Mouse (Mus musculus) cerebellum, postnatal 4 days (tissue): ENCODE data around the gene Rasa2.
"Not testable (repeated sequence)": the region's sequence is repeated elsewhere in the genome, so short reads cannot be mapped to it uniquely, and the experiment has no call there.

Source experiments
- DNase-seq, 2 experiments: peaks; one replicate each; pipeline ENCODE4 v3.0.0; 2022; ENCODE audit warnings: low spot score in 2 of 2, mixed read lengths in 1 of 2

Gene Rasa2

GRCm38 (mm10) chr9:96631389-96632072 lies at the start of gene Rasa2:
Gene Rasa2, minus strand, starts transcription at chr9:96631617.
- DNase-seq = peak; percentile 73 to 88

GRCm38 (mm10) chr9:96678611-96679010 lies 47.2 kb upstream of the Rasa2 start:
- no peak for DNase-seq

DNA sequence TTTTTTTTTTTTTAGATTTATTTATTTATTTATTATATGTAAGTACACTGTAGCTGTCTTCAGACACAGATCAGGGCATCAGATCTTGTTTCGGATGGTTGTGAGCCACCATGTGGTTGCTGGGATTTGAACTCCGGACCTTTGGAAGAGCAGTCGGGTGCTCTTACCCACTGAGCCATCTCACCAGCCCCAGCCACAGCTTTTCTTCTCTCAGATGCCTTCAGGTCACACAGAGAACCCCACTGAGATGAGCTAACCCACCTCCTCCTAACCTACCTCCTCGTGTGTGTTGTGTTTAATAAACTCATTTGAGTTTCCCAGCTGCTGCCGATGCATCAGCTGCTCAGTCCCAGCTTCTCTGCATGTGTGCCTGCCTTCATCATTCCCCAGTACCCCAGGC lies 46.3 kb upstream of the Rasa2 start:
- not testable (repeated sequence) for DNase-seq

- DNase-seq = no peak
Measured at GRCm38 (mm10) chr9:96676671-96677070, 45.3 kb upstream of the Rasa2 start.

- DNase-seq = no peak
Measured at GRCm38 (mm10) chr9:96675763-96676640, 44.6 kb upstream of the Rasa2 start.

DNA sequence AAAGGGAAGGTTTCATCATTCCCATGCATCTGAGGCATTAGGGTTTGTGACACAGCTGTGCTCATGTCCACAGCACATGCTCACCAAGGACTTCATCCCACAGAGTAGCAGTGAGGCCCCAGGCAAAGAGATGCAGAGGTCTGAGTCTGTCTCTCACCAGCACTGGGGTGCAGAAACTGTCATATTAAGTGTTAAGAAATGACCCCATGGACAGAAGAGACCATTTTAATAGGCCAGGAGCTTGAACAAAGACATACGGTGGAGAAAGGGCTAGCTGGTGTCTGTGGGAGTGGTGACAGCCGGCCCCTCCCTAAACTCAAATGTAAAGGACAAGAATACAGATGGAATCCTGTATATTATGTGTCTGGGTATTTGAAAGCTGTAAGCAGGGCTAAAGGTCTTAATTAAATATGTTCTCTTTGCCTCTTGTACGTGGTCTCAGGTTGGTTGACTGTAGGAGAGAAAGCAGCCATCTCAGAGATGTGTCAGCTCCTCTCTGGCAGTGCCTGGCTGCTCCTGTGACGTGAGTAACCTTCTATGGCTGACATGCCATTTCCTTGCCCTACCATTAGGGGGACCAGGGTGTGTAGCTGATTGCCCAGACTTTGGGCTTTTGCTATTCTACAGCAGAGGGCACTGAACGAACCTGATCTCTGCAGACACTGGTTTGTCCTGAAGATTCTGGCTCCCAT lies 43.8 kb upstream of the Rasa2 start:
- peak in 1 of 2 experiments; percentile 37 for DNase-seq

GRCm38 (mm10) chr9:96674301-96674700 lies 42.9 kb upstream of the Rasa2 start:
- DNase-seq = no peak

- no peak for DNase-seq
Measured at GRCm38 (mm10) chr9:96672466-96672865, 41.0 kb upstream of the Rasa2 start.

- DNase-seq = no peak
Measured at GRCm38 (mm10) chr9:96671249-96671648, 39.8 kb upstream of the Rasa2 start.

- peak; percentile 89 to 94 for DNase-seq
Measured at GRCm38 (mm10) chr9:96669877-96670276, 38.5 kb upstream of the Rasa2 start.

DNA sequence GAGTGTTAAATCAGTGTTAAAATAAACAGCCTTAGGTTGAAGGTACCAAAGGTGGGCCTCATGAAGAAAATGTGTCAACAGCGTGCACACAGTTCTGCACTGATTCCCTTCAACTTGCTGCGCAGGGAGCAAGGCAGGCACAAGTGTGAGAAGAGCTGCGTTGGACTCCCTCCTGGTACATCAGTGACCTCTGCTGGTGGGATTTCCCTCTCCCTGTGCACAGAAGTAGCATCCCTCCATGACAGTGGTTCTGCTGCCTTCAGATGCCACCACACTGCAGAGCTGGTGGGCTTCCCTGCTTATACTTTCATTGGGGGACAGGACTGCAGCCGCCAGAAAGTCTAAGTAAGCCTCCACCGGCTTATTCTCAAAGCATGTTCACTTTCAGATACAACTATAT lies 37.2 kb upstream of the Rasa2 start:
- DNase-seq = peak; percentile 50 to 68

- DNase-seq = no peak
Measured at GRCm38 (mm10) chr9:96660510-96661244, 29.3 kb upstream of the Rasa2 start.

DNA sequence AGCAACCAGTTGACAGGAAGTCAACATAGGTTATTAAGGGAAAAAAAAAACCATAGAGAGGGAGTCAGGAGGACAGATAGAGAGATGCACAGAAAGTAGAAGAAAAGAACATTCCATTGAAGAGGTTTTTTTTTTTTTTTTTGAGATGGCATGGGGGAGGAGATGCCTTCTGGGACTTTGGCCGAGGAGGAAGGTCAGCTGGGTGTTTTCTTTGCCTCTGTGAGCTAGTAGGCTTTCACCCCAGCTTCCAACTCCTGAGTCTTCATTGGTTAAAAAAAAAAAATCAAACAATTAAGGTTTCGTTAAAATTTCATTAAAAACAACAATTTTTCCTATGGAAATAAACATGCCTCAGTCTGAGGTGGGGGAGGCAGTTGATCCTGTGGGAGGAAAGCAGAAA lies 28.4 kb upstream of the Rasa2 start:
- DNase-seq = no peak

- no peak for DNase-seq
Measured at GRCm38 (mm10) chr9:96653538-96653937, 22.1 kb upstream of the Rasa2 start.

DNA sequence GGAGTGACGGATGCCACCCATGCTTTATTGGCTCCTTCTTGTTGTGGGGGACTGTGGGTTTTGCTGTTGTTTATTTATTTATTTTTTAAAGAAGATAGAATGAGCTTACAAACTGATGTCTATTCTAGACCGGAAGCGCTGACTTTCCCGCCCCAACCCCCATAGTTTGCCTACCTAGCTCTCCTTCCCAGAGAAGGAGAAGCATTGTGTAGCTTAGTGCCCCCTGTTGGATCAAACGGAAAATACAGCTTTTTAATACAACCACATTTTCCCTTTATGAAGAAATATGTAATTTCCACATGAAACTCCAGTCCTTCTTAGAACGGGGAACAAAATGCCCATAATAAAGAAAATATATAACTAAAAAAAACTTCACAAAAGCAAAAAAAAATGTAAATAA lies 21.3 kb upstream of the Rasa2 start:
- no peak for DNase-seq

GRCm38 (mm10) chr9:96650807-96651206 lies 19.4 kb upstream of the Rasa2 start:
- no peak for DNase-seq

- no peak for DNase-seq
Measured at GRCm38 (mm10) chr9:96649924-96650323, 18.5 kb upstream of the Rasa2 start.

DNA sequence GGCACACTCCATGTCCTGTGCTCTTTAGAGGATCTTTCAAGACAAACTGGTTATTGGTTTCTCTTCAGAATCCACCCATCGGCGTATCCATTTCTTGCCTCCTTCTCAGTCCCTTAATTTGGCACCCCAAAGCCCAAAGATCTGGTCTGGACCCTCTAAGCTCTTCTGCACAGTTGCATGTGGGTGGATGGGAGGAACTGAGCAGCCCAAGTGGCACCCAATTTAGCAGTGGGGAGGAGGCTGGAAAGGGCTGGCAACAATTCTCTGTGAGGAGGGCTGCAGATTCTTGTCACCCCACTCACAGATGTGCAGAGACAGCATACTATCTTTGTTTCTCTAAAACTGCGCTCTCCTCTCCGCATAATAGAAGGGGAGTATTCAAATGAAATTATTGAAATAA lies 17.9 kb upstream of the Rasa2 start:
- no peak for DNase-seq

GRCm38 (mm10) chr9:96646668-96647295 lies 15.4 kb upstream of the Rasa2 start:
- no peak for DNase-seq

DNA sequence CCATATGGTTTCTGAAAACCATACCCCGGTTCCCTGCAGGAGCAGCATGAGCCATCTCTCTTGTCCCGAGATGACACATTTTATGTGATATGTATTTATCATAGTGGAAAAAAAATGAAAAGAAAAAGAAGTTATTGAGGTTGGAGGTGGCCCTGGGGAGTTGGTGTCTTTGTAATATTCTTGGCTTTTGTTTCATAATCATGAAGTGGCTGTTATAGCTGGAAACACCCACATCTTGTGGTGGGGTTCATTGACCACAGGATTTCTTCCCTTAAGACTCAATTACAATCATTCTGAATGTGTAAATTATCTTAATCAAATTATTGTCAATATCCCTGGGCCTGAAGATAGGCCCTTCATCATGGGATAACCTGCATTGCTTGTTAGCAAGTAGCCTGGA lies 13.4 kb upstream of the Rasa2 start:
- no peak for DNase-seq

DNA sequence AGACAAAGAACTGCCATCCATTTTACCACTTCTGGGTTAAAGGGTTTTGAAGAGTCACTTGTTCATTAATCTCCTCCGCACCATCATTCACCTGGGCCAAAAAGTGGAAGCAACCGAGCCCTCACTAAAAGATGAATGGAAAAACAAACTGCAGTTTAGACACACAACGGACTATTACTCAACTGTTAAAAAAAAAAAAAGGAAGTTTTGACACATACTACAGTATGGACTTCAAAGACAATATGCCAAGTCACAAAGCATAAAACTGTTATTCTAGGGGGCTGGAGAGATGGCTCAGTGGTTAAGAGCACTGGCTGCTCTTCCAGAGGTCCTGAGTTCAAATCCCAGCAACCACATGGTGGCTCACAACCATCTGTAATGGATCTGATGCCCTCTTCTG lies 12.6 kb upstream of the Rasa2 start:
- not testable (repeated sequence) for DNase-seq
